Mouse (Mus musculus) heart, embryonic 11.5 days (tissue): ENCODE measurements at regions not wholly inside any gene's neighbourhood (a gene's known extent, or its start where the extent isn't known, plus 50 kb on each side); places are given as distances from the start of the nearest gene placed in this dataset.

ENCODE experiments used
- ATAC-seq: fragments of 200-750 bp; cut with Nextera tagmentation; replicated peaks from 2 replicates; pipeline ENCODE4 v1.8.0; 2017; ENCODE audit warnings: moderate library complexity; ENCODE audit not compliant: insufficient number of reproducible peaks, low FRiP score, low TSS enrichment
- H3K27ac ChIP-seq: fragments of 300-500 bp; sonication (generic); 2 replicates; pipeline ENCODE4 v1.5.1; 2014; ENCODE audit warnings: mild to moderate bottlenecking, low read depth, low read length
- H3K27me3 ChIP-seq: fragments of 300-500 bp; sonication (generic); 2 replicates; pipeline ENCODE4 v1.6.1; 2014; ENCODE audit warnings: mild to moderate bottlenecking, low read length, mixed read lengths; ENCODE audit not compliant: control insufficient read depth, insufficient read depth
- H3K36me3 ChIP-seq: fragments of 300-500 bp; sonication (generic); 2 replicates; pipeline ENCODE4 v1.6.1; 2014; ENCODE audit warnings: mild to moderate bottlenecking, low read length, moderate library complexity, mixed read lengths; ENCODE audit not compliant: control insufficient read depth, insufficient read depth
- H3K4me1 ChIP-seq: fragments of 300-500 bp; sonication (generic); 2 replicates; pipeline ENCODE4 v1.6.1; 2014; ENCODE audit warnings: low read length; ENCODE audit not compliant: control insufficient read depth, insufficient read depth
- H3K4me2 ChIP-seq: fragments of 300-500 bp; sonication (generic); 2 replicates; pipeline ENCODE4 v1.6.1; 2014; ENCODE audit warnings: mild to moderate bottlenecking, moderate library complexity
- H3K4me3 ChIP-seq: fragments of 300-500 bp; sonication (generic); 2 replicates; pipeline ENCODE4 v1.5.1; 2014; ENCODE audit warnings: low read depth, low read length
- H3K9ac ChIP-seq: fragments of 300-500 bp; sonication (generic); 2 replicates; pipeline ENCODE4 v1.6.1; 2014; ENCODE audit warnings: mild to moderate bottlenecking, low read depth, low read length, moderate library complexity
- H3K9me3 ChIP-seq: fragments of 300-500 bp; sonication (generic); replicated peaks from 2 replicates; pipeline ENCODE4 v1.6.1; 2016; ENCODE audit warnings: low read length; ENCODE audit not compliant: control insufficient read depth
- WGBS: fragments of 180-500 bp; shearing (Covaris S2); extraction: QIAGEN DNeasy Blood & Tissue Kit; methylation state at CpG from one replicate; pipeline ENCODE4 v1.1.7; 2014; ENCODE audit not compliant: insufficient replicate concordance; 5-methylcytosine and 5-hydroxymethylcytosine counted together

DNA sequence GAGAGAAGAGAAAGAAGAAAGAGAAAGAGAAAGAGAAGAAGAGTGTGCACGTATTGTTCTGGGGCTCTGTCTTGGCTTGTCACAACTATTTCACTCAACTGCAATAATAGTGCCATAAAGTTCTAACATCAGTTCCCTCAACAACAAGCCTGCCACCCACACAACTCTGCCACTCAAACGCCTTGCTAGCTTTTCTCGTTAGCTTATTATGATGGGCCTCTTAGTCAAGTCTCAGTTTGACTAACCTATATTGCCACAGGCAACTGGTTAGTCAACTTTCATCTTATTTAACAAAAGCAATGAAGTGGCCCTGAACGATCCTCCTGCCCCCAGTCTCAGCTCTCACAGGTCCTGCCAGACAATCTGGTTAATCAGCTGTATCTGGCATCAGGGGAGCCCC lies 521.0 kb upstream of the 4930412O13Rik start:
- H3K27ac ChIP-seq, result no peak overlapping the region
- H3K9ac ChIP-seq, result no peak overlapping the region
- no peak overlapping the region for H3K4me2 ChIP-seq
- no peaks in the 10 kb centered on the region for H3K27me3 ChIP-seq
- H3K36me3 ChIP-seq, result no peaks in the 10 kb centered on the region
- no peaks in the 10 kb centered on the region for H3K4me1 ChIP-seq
- H3K4me3 ChIP-seq, result no peak overlapping the region
- H3K9me3 ChIP-seq, result no peaks in the 10 kb centered on the region
- 78% methylated on average over 4 of the region's 4 CpGs for WGBS
- ATAC-seq, result no peak

DNA sequence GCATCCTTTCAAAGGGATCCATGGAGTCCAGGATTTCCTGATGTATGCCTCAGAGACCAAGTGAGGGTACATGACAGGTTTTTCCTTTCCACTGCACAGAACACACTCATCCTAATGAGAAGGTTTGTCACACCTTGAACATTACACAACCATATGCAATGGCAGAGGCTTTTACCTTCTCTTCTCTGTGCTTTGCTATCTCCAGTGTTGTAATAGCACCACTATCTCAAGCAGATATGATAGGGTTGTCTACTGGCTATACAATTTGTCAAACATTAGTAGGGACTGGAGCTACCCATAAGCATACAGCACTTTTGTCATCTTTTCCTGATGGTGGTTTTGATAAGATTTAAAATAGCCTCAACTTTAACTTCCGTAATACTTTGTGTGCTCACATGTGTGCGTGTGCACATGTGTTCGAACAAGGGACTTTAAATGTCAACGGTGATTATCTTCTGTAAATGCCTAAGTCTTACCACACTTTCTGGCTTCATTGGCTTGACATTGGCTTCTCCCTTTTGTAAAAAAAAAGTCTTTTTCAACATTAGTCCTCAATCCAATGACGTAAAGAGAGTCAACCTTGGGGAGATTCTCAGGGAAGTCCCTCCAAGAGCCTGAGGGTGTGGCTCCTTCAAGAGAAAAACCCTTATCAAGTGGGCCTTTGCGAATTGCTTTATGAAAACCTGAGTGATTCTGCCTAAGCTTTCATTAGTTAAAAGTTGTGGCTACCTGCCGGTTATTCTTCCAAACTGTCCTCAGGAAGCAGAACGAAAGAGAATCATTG lies 513.1 kb upstream of the 4930412O13Rik start:
- Histone ChIP-seq H3K9me3 (no peaks in the 10 kb centered on the region), H3K4me3 (no peak overlapping the region), H3K27ac (no peak overlapping the region), H3K9ac (no peak overlapping the region), H3K36me3 (no peaks in the 10 kb centered on the region), H3K4me2 (no peak overlapping the region), H3K4me1 (no peaks in the 10 kb centered on the region), H3K27me3 (no peaks in the 10 kb centered on the region)
- WGBS, result 83% methylated on average over 8 of the region's 8 CpGs
- ATAC-seq, result no peak

DNA sequence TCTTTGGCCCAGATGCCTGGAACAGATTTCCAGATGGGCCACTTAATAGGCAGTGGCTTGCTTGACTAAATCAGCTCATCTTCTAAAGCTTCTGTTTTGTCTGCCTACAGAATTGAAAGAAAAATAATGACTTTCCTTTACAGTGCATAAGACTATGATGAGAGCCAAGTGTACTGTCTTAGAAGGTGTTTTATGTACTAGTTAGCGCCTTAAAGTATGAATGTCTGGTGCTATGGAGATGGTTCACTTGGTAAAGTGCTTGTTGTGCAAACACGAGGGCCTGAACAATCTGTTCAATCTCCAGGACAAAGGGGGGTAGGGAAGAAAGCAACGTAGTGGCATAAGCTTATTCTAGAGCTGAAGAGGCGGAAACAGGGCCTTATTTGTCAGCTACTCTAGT lies 511.5 kb upstream of the 4930412O13Rik start:
- no peaks in the 10 kb centered on the region for H3K9me3 ChIP-seq
- H3K36me3 ChIP-seq, result no peaks in the 10 kb centered on the region
- no peak overlapping the region for H3K27ac ChIP-seq
- H3K9ac ChIP-seq, result no peak overlapping the region
- H3K27me3 ChIP-seq, result no peaks in the 10 kb centered on the region
- WGBS, result 65% methylated on average over 4 of the region's 4 CpGs
- H3K4me2 ChIP-seq, result no peak overlapping the region
- no peaks in the 10 kb centered on the region for H3K4me1 ChIP-seq
- no peak overlapping the region for H3K4me3 ChIP-seq
- no peak for ATAC-seq

DNA sequence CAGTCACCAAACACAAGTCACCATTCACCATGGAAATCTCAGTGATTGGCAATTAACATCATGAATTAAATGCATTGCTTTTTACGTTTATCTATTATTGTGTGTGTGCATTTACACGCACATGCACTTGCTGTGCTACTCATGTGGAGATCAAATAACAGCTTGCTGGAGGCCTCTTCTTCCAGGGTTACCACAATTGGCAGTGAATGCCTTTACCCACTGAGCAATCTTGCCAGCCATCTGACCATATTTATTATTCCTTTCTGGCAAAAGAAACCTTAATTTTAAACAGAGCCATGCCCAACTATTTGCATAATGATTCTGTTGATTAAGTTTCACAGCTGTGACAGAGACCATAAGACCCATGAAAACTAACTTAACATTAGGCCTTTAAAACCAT lies 494.5 kb upstream of the 4930412O13Rik start:
- Histone ChIP-seq H3K9ac (no peak overlapping the region), H3K4me3 (no peak overlapping the region), H3K9me3 (no peaks in the 10 kb centered on the region), H3K36me3 (no peaks in the 10 kb centered on the region), H3K4me2 (no peak overlapping the region), H3K27ac (no peak overlapping the region), H3K4me1 (no peaks in the 10 kb centered on the region), H3K27me3 (no peaks in the 10 kb centered on the region)
- no peak for ATAC-seq
- 77% methylated on average over 2 of the region's 2 CpGs for WGBS

DNA sequence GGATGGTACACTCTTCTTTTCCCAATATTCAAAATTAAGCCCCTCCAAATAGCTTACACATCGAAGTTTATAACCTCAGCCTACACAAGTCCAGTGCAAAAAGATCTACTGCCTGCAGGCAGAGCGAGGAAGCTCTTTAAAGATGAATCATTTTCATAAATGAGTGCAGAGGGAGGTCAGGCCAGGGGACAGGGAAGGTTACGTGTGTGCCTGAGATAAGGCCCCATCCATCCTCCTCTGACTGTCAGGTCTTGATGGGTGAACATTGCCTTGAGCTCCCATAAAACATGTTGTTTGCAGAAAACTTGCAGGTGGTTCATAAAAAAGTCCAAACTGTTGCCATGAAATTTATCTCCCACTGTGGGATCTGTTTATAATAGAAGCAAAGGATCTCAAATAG lies 493.0 kb upstream of the 4930412O13Rik start:
- 63% methylated on average over 3 of the region's 3 CpGs for WGBS
- Histone ChIP-seq H3K36me3 (no peaks in the 10 kb centered on the region), H3K27me3 (no peaks in the 10 kb centered on the region), H3K4me1 (no peaks in the 10 kb centered on the region), H3K4me3 (no peak overlapping the region), H3K9me3 (no peaks in the 10 kb centered on the region), H3K4me2 (no peak overlapping the region), H3K27ac (no peak overlapping the region), H3K9ac (no peak overlapping the region)
- no peak for ATAC-seq

DNA sequence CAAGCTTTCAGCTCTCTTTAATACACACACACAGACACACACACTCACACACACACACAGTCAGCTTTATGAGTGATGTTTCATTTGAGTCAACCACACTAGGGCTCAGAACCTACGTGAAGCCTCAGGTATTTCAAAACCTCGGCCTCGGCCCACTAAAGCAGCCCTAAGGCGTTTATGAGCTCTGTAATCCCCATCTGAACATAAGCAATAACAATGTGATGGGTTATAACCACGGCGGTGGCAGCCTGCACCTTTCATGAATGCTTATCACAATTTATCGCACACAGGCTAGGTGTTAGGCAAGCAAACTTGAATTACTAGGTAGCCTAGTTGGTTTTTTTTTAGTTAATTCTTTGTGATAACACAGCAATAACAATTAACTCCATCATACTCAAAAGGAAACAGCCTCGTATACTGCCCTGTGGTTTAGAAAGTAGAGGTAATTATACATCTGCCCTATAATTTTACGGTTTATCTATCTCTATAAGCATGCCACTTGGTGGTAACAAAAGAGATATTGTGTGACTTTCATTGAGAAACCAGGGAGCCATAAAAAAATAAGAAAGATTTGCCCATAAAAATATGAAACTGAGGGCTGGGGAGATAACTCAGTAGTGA lies 485.6 kb upstream of the 4930412O13Rik start:
- WGBS, result 82% methylated on average over 9 of the region's 9 CpGs
- H3K4me3 ChIP-seq, result no peak overlapping the region
- no peaks in the 10 kb centered on the region for H3K4me1 ChIP-seq
- no peaks in the 10 kb centered on the region for H3K27me3 ChIP-seq
- no peak overlapping the region for H3K4me2 ChIP-seq
- H3K27ac ChIP-seq, result no peak overlapping the region
- no peaks in the 10 kb centered on the region for H3K9me3 ChIP-seq
- no peak overlapping the region for H3K9ac ChIP-seq
- H3K36me3 ChIP-seq, result no peaks in the 10 kb centered on the region
- ATAC-seq, result no peak

DNA sequence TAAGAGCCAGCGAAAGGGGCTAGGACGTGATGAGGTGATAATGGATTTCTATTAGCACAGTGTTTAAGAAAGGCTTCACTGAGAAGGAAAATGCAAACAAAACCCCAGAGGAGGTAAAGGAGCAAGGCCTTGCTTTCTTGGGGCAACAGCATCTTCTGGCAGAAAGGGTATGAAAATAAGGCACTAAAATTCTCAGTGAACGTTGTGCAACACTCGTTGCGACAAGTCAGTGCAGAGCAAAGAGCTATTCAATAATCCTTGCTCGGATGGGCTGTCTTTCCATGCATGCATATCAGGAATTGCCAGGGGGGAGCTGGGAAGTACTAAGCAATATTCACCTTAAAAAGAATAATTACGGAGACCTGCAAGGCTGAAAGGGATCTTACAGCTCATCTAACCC lies 479.6 kb upstream of the 4930412O13Rik start:
- Histone ChIP-seq H3K9me3 (no peaks in the 10 kb centered on the region), H3K27me3 (no peaks in the 10 kb centered on the region), H3K4me3 (no peak overlapping the region), H3K4me1 (no peaks in the 10 kb centered on the region), H3K9ac (no peak overlapping the region), H3K36me3 (no peaks in the 10 kb centered on the region), H3K4me2 (no peak overlapping the region), H3K27ac (no peak overlapping the region)
- ATAC-seq, result no peak
- WGBS, result 77% methylated on average over 7 of the region's 7 CpGs

DNA sequence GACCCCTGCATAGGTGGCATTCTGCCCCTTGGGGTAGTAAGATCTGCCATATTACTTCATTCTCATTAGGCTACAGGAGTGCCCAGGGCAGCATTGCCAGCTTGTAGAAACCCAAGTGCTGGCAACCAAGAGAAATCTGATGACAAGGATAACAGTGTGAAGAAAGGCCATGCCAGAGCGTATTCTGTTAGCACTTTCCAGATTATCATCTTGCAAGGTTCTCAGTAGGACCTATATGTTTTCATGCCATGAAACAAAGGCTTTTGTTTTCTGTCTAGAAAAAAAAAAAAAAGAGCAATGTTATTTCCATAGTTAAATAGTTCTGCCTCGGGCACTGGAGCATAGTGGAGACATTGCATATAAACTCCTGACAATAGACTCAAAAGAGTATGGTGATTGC lies 478.8 kb upstream of the 4930412O13Rik start:
- no peaks in the 10 kb centered on the region for H3K27me3 ChIP-seq
- no peaks in the 10 kb centered on the region for H3K9me3 ChIP-seq
- no peak overlapping the region for H3K9ac ChIP-seq
- WGBS, result 68% methylated on average over 2 of the region's 2 CpGs
- no peak overlapping the region for H3K4me3 ChIP-seq
- no peak overlapping the region for H3K27ac ChIP-seq
- H3K36me3 ChIP-seq, result no peaks in the 10 kb centered on the region
- no peaks in the 10 kb centered on the region for H3K4me1 ChIP-seq
- no peak for ATAC-seq
- no peak overlapping the region for H3K4me2 ChIP-seq

DNA sequence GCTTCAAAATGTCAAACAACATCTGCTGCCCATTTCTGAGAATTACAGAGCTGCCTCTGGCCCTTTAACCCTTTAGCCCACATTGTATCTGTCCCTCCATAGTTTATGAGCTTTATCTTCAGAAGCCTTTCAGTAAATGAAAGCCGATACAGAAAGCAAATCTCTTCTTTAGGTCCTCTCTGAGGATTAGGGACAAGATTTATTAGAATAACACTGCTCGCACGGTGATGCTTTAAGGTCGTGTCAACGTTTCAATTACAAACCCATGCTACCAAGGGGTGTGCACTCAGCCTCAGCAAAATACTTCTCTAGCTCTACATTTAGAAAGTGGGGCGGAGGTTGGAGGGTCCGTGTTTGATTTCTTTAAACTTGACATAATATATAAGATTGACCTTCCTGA lies 472.0 kb upstream of the 4930412O13Rik start:
- no peaks in the 10 kb centered on the region for H3K4me1 ChIP-seq
- H3K4me2 ChIP-seq, result no peak overlapping the region
- no peak for ATAC-seq
- H3K4me3 ChIP-seq, result no peak overlapping the region
- H3K36me3 ChIP-seq, result no peaks in the 10 kb centered on the region
- WGBS, result 75% methylated on average over 7 of the region's 7 CpGs
- H3K9ac ChIP-seq, result no peak overlapping the region
- no peaks in the 10 kb centered on the region for H3K27me3 ChIP-seq
- H3K9me3 ChIP-seq, result no peaks in the 10 kb centered on the region
- H3K27ac ChIP-seq, result no peak overlapping the region
